Mouse (Mus musculus): ENCODE data around the gene Maml3. TPM values are rescaled to one million over a fixed set of nuclear protein-coding genes. Genes with fewer than 3 reads are reported as not detected.

Gene Maml3
- polyA plus RNA-seq, 1 experiment from 2014 or later: 6.5 TPM

GRCm38 (mm10) chr3:51742405-51742804 lies 362.5 kb downstream of the Maml3 start:
- no peaks in the 10 kb centered on the region for H3K27me3 ChIP-seq (replicated peaks; ENCODE audit: control insufficient read depth, insufficient read depth, low read length)
- ATAC-seq (replicated peaks; ENCODE audit: low FRiP score, low TSS enrichment, low read depth) (no peak), DNase-seq (ENCODE audit: low spot score) (no peak)
- H3K4me2 ChIP-seq (ENCODE audit: low read length): no peak overlapping the region
- H3K36me3 ChIP-seq (ENCODE audit: control insufficient read depth, insufficient read depth, low read length): no peaks in the 10 kb centered on the region
- no peaks in the 10 kb centered on the region for H3K9me3 ChIP-seq (ENCODE audit: control insufficient read depth, low read length)
- H3K27ac ChIP-seq (ENCODE audit: low read depth): no peak overlapping the region
- 88% methylated on average over 6 of the region's 6 CpGs for WGBS
- no peak overlapping the region for H3K4me3 ChIP-seq (ENCODE audit: low read depth, low read length)
- H3K9ac ChIP-seq (ENCODE audit: low read length): no peak overlapping the region
- peaks cover 15% of the 10 kb centered on the region for H3K4me1 ChIP-seq (replicated peaks; ENCODE audit: control insufficient read depth, insufficient read depth, low read length)

GRCm38 (mm10) chr3:51741824-51742223 lies 363.1 kb downstream of the Maml3 start:
- no peaks in the 10 kb centered on the region for H3K27me3 ChIP-seq (replicated peaks; ENCODE audit: control insufficient read depth, insufficient read depth, low read length)

GRCm38 (mm10) chr3:51739835-51740112 lies 365.1 kb downstream of the Maml3 start:
- DNase-seq (ENCODE audit: low spot score) (no peak), ATAC-seq (replicated peaks; ENCODE audit: low FRiP score, low TSS enrichment, low read depth) (no peak)
- Histone ChIP-seq H3K27ac (ENCODE audit: low read depth) (peak overlapping the region; percentile 78), H3K9ac (ENCODE audit: low read length) (no peak overlapping the region), H3K4me2 (ENCODE audit: low read length) (no peak overlapping the region), H3K9me3 (ENCODE audit: control insufficient read depth, low read length) (no peaks in the 10 kb centered on the region), H3K36me3 (ENCODE audit: control insufficient read depth, insufficient read depth, low read length) (no peaks in the 10 kb centered on the region), H3K4me1 (replicated peaks; ENCODE audit: control insufficient read depth, insufficient read depth, low read length) (peaks cover 14% of the 10 kb centered on the region), H3K4me3 (ENCODE audit: low read depth, low read length) (no peak overlapping the region), H3K27me3 (replicated peaks; ENCODE audit: control insufficient read depth, insufficient read depth, low read length) (no peaks in the 10 kb centered on the region)

More at GRCm38 (mm10) chr3:51741824-51742223, 363.1 kb downstream of the Maml3 start:
- Histone ChIP-seq H3K27ac (ENCODE audit: low read depth) (no peak overlapping the region), H3K36me3 (ENCODE audit: control insufficient read depth, insufficient read depth, low read length) (no peaks in the 10 kb centered on the region), H3K9me3 (ENCODE audit: control insufficient read depth, low read length) (no peaks in the 10 kb centered on the region), H3K4me3 (ENCODE audit: low read depth, low read length) (no peak overlapping the region), H3K9ac (ENCODE audit: low read length) (no peak overlapping the region), H3K4me2 (ENCODE audit: low read length) (no peak overlapping the region), H3K4me1 (replicated peaks; ENCODE audit: control insufficient read depth, insufficient read depth, low read length) (peaks cover 15% of the 10 kb centered on the region)
- DNase-seq (ENCODE audit: low spot score) (no peak), ATAC-seq (replicated peaks; ENCODE audit: low FRiP score, low TSS enrichment, low read depth) (no peak)
- 63% methylated on average over 10 of the region's 10 CpGs for WGBS

- peak overlapping the region; percentile 78 for H3K27ac ChIP-seq (ENCODE audit: low read depth)
- H3K4me2 ChIP-seq (ENCODE audit: low read length): peak overlapping the region; percentile 13; the same call in 1 of the 2 replicates
- DNase-seq (ENCODE audit: low spot score): peak; percentile 75
- H3K36me3 ChIP-seq (ENCODE audit: control insufficient read depth, insufficient read depth, low read length): no peaks in the 10 kb centered on the region
- no peak overlapping the region for H3K4me3 ChIP-seq (ENCODE audit: low read depth, low read length)
- peak overlapping the region; percentile 31; the same call in 1 of the 2 replicates for H3K9ac ChIP-seq (ENCODE audit: low read length)
- peak; percentile 81 for ATAC-seq (replicated peaks; ENCODE audit: low FRiP score, low TSS enrichment, low read depth)
- H3K9me3 ChIP-seq (ENCODE audit: control insufficient read depth, low read length): no peaks in the 10 kb centered on the region
- H3K27me3 ChIP-seq (replicated peaks; ENCODE audit: control insufficient read depth, insufficient read depth, low read length): no peaks in the 10 kb centered on the region
- H3K4me1 ChIP-seq (replicated peaks; ENCODE audit: control insufficient read depth, insufficient read depth, low read length): peaks cover 13% of the 10 kb centered on the region
- WGBS: 10% methylated on average over 12 of the region's 12 CpGs
Observed at GRCm38 (mm10) chr3:51739049-51739834, 365.6 kb downstream of the Maml3 start.

GRCm38 (mm10) chr3:51733685-51734084 lies 371.2 kb downstream of the Maml3 start:
- H3K27me3 ChIP-seq (replicated peaks; ENCODE audit: control insufficient read depth, insufficient read depth, low read length): no peaks in the 10 kb centered on the region
- no peak for ATAC-seq (replicated peaks; ENCODE audit: low FRiP score, low TSS enrichment, low read depth)

GRCm38 (mm10) chr3:51731949-51732636 lies 372.8 kb downstream of the Maml3 start:
- no peak overlapping the region for H3K9ac ChIP-seq (ENCODE audit: low read length)
- no peaks in the 10 kb centered on the region for H3K9me3 ChIP-seq (ENCODE audit: control insufficient read depth, low read length)
- ATAC-seq (replicated peaks; ENCODE audit: low FRiP score, low TSS enrichment, low read depth) (no peak), DNase-seq (ENCODE audit: low spot score) (no peak)
- no peaks in the 10 kb centered on the region for H3K36me3 ChIP-seq (ENCODE audit: control insufficient read depth, insufficient read depth, low read length)
- no peaks in the 10 kb centered on the region for H3K27me3 ChIP-seq (replicated peaks; ENCODE audit: control insufficient read depth, insufficient read depth, low read length)
- H3K4me3 ChIP-seq (ENCODE audit: low read depth, low read length): no peak overlapping the region
- no peak overlapping the region for H3K4me2 ChIP-seq (ENCODE audit: low read length)
- no peak overlapping the region for H3K27ac ChIP-seq (ENCODE audit: low read depth)
- peaks cover 14% of the 10 kb centered on the region for H3K4me1 ChIP-seq (replicated peaks; ENCODE audit: control insufficient read depth, insufficient read depth, low read length)
- WGBS: 86% methylated on average over 16 of the region's 16 CpGs

More at GRCm38 (mm10) chr3:51733685-51734084, 371.2 kb downstream of the Maml3 start:
- Histone ChIP-seq H3K36me3 (ENCODE audit: control insufficient read depth, insufficient read depth, low read length) (no peaks in the 10 kb centered on the region), H3K27ac (ENCODE audit: low read depth) (no peak overlapping the region), H3K4me1 (replicated peaks; ENCODE audit: control insufficient read depth, insufficient read depth, low read length) (no peaks in the 10 kb centered on the region; the same call in 1 of the 2 replicates), H3K4me2 (ENCODE audit: low read length) (no peak overlapping the region), H3K9ac (ENCODE audit: low read length) (no peak overlapping the region), H3K4me3 (ENCODE audit: low read depth, low read length) (no peak overlapping the region), H3K9me3 (ENCODE audit: control insufficient read depth, low read length) (no peaks in the 10 kb centered on the region)
- 70% methylated on average over 3 of the region's 3 CpGs for WGBS
- DNase-seq (ENCODE audit: low spot score): no peak

GRCm38 (mm10) chr3:51730662-51731061 lies 374.2 kb downstream of the Maml3 start:
- Histone ChIP-seq H3K9me3 (ENCODE audit: control insufficient read depth, low read length) (no peaks in the 10 kb centered on the region), H3K36me3 (ENCODE audit: control insufficient read depth, insufficient read depth, low read length) (no peaks in the 10 kb centered on the region), H3K27me3 (replicated peaks; ENCODE audit: control insufficient read depth, insufficient read depth, low read length) (no peaks in the 10 kb centered on the region), H3K4me3 (ENCODE audit: low read depth, low read length) (no peak overlapping the region), H3K4me1 (replicated peaks; ENCODE audit: control insufficient read depth, insufficient read depth, low read length) (peaks cover 14% of the 10 kb centered on the region), H3K9ac (ENCODE audit: low read length) (no peak overlapping the region), H3K4me2 (ENCODE audit: low read length) (no peak overlapping the region), H3K27ac (ENCODE audit: low read depth) (no peak overlapping the region)
- ATAC-seq (replicated peaks; ENCODE audit: low FRiP score, low TSS enrichment, low read depth) (no peak), DNase-seq (ENCODE audit: low spot score) (no peak)
- 87% methylated on average over 7 of the region's 7 CpGs for WGBS

GRCm38 (mm10) chr3:51729109-51729918 lies 375.6 kb downstream of the Maml3 start:
- ATAC-seq (replicated peaks; ENCODE audit: low FRiP score, low TSS enrichment, low read depth) (0 out of 2 replicates have a peak, but pooled peaks have one; percentile 28), DNase-seq (ENCODE audit: low spot score) (no peak)
- Histone ChIP-seq H3K36me3 (ENCODE audit: control insufficient read depth, insufficient read depth, low read length) (no peaks in the 10 kb centered on the region), H3K27ac (ENCODE audit: low read depth) (no peak overlapping the region), H3K4me2 (ENCODE audit: low read length) (no peak overlapping the region), H3K4me3 (ENCODE audit: low read depth, low read length) (no peak overlapping the region), H3K4me1 (replicated peaks; ENCODE audit: control insufficient read depth, insufficient read depth, low read length) (peaks cover 15% of the 10 kb centered on the region), H3K9ac (ENCODE audit: low read length) (no peak overlapping the region), H3K9me3 (ENCODE audit: control insufficient read depth, low read length) (no peaks in the 10 kb centered on the region), H3K27me3 (replicated peaks; ENCODE audit: control insufficient read depth, insufficient read depth, low read length) (no peaks in the 10 kb centered on the region)
- WGBS: 79% methylated on average over 14 of the region's 14 CpGs

Data from intestine, embryonic 14.5 days (tissue).